Mouse (Mus musculus) heart, embryonic 14.5 days (tissue): ENCODE data around the gene Cradd. TPM values are rescaled to one million over a fixed set of nuclear protein-coding genes. Genes with fewer than 3 reads are reported as not detected.

Experiments used
- ATAC-seq: fragments of 200-750 bp; cut with Nextera tagmentation; 2 replicates; pipeline ENCODE4 v1.8.0; 2017; ENCODE audit warnings: low read depth, moderate TSS enrichment; ENCODE audit not compliant: insufficient number of reproducible peaks, insufficient read depth, low FRiP score
- H3K27ac ChIP-seq, 2 experiments: fragments of 200-500 bp in 1 of 2; fragments of 300-500 bp in 1 of 2; sonication (generic) in 1 of 2; replicated peaks in 1 of 2; 2 replicates each; pipeline ENCODE4 v1.5.1; 2012 to 2014; ENCODE audit warnings: low read depth in 2 of 2, low read length in 2 of 2, control low read depth in 1 of 2, mild to moderate bottlenecking in 1 of 2, mixed read lengths in 1 of 2; ENCODE audit not compliant: control insufficient read depth in 1 of 2, insufficient read depth in 1 of 2
- H3K27me3 ChIP-seq: fragments of 300-500 bp; sonication (generic); 2 replicates; pipeline ENCODE4 v1.6.1; 2014; ENCODE audit warnings: mild to moderate bottlenecking, low read length, control low read depth; ENCODE audit not compliant: control insufficient read depth, insufficient read depth
- H3K36me3 ChIP-seq: fragments of 300-500 bp; sonication (generic); 2 replicates; pipeline ENCODE4 v1.6.1; 2014; ENCODE audit warnings: mild to moderate bottlenecking, control low read depth, low read length, mixed read lengths; ENCODE audit not compliant: control insufficient read depth, insufficient read depth
- H3K4me1 ChIP-seq, 2 experiments: fragments of 200-500 bp in 1 of 2; fragments of 300-500 bp in 1 of 2; sonication (generic) in 1 of 2; 2 replicates each; pipeline ENCODE4 v1.6.1; 2012 to 2014; ENCODE audit warnings: low read length in 2 of 2, control low read depth in 1 of 2, mixed read lengths in 1 of 2; ENCODE audit not compliant: control insufficient read depth in 2 of 2, insufficient read depth in 2 of 2
- H3K4me2 ChIP-seq: fragments of 300-500 bp; sonication (generic); 2 replicates; pipeline ENCODE4 v1.6.1; 2014; ENCODE audit warnings: mild to moderate bottlenecking, low read length
- H3K4me3 ChIP-seq, 2 experiments: fragments of 200-500 bp in 1 of 2; fragments of 300-500 bp in 1 of 2; sonication (generic) in 1 of 2; 2 replicates each; pipeline ENCODE4 v1.5.1; 2012 to 2014; ENCODE audit warnings: low read length in 2 of 2, mild to moderate bottlenecking in 2 of 2, control low read depth in 1 of 2, low read depth in 1 of 2, moderate library complexity in 1 of 2; ENCODE audit not compliant: control insufficient read depth in 1 of 2, insufficient read depth in 1 of 2
- H3K9ac ChIP-seq: fragments of 300-500 bp; sonication (generic); 2 replicates; pipeline ENCODE4 v1.6.1; 2014; ENCODE audit warnings: mild to moderate bottlenecking, low read length
- H3K9me3 ChIP-seq: fragments of 300-500 bp; sonication (generic); 2 replicates; pipeline ENCODE4 v1.6.1; 2016; ENCODE audit warnings: low read length, control low read depth; ENCODE audit not compliant: control insufficient read depth
- WGBS: fragments of 180-500 bp; shearing (Covaris S2); extraction: QIAGEN DNeasy Blood & Tissue Kit; methylation state at CpG from one replicate; pipeline ENCODE4 v1.1.7; 2014; 5-methylcytosine and 5-hydroxymethylcytosine counted together
- polyA plus RNA-seq: library from polyadenylated mRNA; unstranded; fragments of >200 nt; fragmentation: Nextera tagmentation; extraction: Ambion mirVana; gene quantifications from 2 replicates; pipeline ENCODE4 v1.2.1, GENCODE M21; 2014

The Cradd gene
- polyA plus RNA-seq, 1 experiment from 2014 or later = 12.3 TPM

- Histone ChIP-seq H3K9me3 (no peaks in the 10 kb centered on the region), H3K27ac (no peak overlapping the region), H3K9ac (no peak overlapping the region), H3K4me3 (no peak overlapping the region), H3K4me1 (peaks cover 10 to 16% of the 10 kb centered on the region in 2 experiments), H3K27me3 (no peaks in the 10 kb centered on the region), H3K36me3 (no peaks in the 10 kb centered on the region), H3K4me2 (no peak overlapping the region)
- WGBS = 74% methylated on average over 16 of the region's 16 CpGs
- no peak for ATAC-seq
Measured at GRCm38 (mm10) chr10:95223211-95223610, 100.7 kb downstream of the Cradd start.

DNA sequence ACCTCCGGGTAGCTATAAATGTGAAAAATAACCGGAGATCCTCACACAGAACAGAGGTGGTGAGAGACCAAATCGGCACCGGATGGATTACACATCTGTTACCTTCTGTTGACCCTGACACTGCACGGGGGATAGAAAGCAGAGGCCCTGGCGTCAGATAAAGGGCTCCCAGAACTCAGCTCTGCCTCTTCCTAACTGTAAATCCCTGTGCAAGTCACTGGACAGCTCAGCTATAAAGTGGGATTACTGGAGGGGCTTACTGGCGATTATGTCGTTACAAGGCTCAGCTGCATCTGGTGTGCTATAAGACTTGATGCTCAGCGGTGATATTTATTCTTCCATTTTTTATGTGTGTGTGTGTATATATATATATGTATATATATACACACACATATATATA is 102.0 kb downstream of the Cradd start:
- ATAC-seq = no peak
- Histone ChIP-seq H3K9me3 (no peaks in the 10 kb centered on the region), H3K27ac (no peak overlapping the region), H3K9ac (no peak overlapping the region), H3K36me3 (no peaks in the 10 kb centered on the region), H3K27me3 (no peaks in the 10 kb centered on the region), H3K4me1 (peaks cover 12 to 16% of the 10 kb centered on the region in 2 experiments), H3K4me3 (no peak overlapping the region), H3K4me2 (no peak overlapping the region)
- WGBS = 21% methylated on average over 9 of the region's 9 CpGs

DNA sequence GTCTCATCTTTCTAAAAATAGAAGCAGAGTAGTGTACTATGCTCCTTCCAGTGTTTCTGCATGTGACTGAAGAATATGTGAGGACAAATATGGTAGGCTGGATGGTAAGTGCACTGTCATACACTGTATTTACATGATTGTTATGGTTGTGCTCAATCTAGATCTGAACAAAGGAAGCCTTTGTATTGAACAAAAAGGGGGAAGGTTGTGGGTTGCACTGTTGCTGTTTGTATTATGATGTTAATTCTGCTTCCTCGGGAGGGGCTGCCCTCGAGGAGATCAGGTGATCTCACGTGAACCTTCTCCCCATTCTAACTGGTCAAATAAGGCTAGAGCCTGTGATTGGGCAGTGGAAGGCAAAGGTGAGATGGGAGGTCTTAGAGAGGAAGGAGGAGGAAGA is 103.4 kb downstream of the Cradd start:
- Histone ChIP-seq H3K9me3 (no peaks in the 10 kb centered on the region), H3K4me3 (no peak overlapping the region), H3K4me1 (peaks cover 12 to 16% of the 10 kb centered on the region in 2 experiments), H3K4me2 (no peak overlapping the region), H3K36me3 (no peaks in the 10 kb centered on the region), H3K27me3 (no peaks in the 10 kb centered on the region), H3K27ac (no peak overlapping the region), H3K9ac (no peak overlapping the region)
- ATAC-seq = no peak
- WGBS = 88% methylated on average over 3 of the region's 3 CpGs

DNA sequence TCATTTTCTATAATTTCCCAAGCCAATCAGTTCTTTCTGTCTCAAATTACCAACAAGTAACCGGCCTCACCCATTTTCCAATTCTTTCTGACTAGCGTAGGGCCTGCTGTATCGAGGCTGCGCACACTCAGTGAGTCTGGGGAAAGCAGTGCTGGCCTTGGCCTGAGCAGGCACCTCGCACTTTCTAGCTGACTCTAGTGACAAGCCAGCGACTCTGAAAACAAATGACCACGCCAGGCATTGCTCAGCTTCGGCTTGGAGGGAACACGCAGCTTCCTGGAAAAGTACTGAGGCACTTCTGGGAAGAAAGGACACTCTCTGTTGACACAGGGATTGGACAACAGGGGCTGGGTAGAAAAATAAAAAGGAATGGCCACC is 105.3 kb downstream of the Cradd start:
- no peak overlapping the region for H3K4me3 ChIP-seq
- ATAC-seq = no peak

DNA sequence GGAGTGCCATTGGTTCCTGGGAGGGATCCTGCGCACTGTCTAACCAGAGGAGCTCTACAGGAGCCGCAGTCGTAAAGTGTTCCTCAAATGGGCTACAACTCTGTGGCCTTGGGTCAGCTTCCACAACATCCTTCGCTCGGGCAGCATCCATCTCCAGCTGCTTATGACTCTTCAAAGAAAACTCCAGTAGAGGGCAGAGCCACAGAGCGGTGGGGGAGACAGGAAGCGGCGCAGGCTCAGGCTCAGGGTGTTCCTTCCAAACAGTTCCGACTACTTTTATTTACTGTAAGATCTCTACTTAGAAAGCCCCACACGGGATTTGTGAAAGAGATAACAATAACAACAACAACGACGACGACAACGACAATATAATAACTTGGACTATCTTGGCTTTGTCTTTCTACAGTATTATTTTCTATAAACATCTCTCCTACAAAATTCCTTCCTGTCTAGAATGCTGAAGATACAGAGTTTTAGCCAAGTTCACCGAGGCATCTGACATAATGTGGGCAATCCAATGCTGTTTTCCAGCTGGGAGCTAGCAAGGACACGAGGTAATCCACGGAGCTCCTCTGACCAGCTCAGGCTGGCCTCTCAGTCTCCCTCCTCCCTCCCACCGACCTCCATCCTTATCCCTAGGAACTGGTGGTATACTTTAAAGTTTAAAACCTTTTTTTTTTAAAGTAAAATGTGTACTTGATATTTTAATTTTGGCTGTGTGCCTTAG is 105.8 kb downstream of the Cradd start:
- Histone ChIP-seq H3K4me3 (no peak overlapping the region), H3K4me1 (peaks cover 16 to 22% of the 10 kb centered on the region in 2 experiments), H3K9me3 (no peaks in the 10 kb centered on the region), H3K36me3 (no peaks in the 10 kb centered on the region), H3K9ac (no peak overlapping the region), H3K27me3 (0 out of 2 replicates have a peak, but pooled peaks cover 3% of the 10 kb centered on the region), H3K27ac (no peak overlapping the region), H3K4me2 (no peak overlapping the region)
- ATAC-seq = no peak
- WGBS = 52% methylated on average over 18 of the region's 18 CpGs

More for the DNA sequence above, 105.3 kb downstream of the Cradd start:
- 80% methylated on average over 9 of the region's 9 CpGs for WGBS
- H3K27ac ChIP-seq = peak overlapping the region; percentile 3 to 15; a peak in 2 of 4 replicates
- H3K9ac ChIP-seq = no peak overlapping the region
- H3K4me2 ChIP-seq = no peak overlapping the region
- no peaks in the 10 kb centered on the region for H3K36me3 ChIP-seq
- peaks cover 15 to 20% of the 10 kb centered on the region in 2 experiments for H3K4me1 ChIP-seq
- no peaks in the 10 kb centered on the region for H3K9me3 ChIP-seq
- 0 out of 2 replicates have a peak, but pooled peaks cover 3% of the 10 kb centered on the region for H3K27me3 ChIP-seq

- 86% methylated on average over 15 of the region's 15 CpGs for WGBS
Measured at GRCm38 (mm10) chr10:95215324-95215723, 108.6 kb downstream of the Cradd start.

GRCm38 (mm10) chr10:95213820-95214219 is 110.1 kb downstream of the Cradd start:
- no peak for ATAC-seq
- no peaks in the 10 kb centered on the region for H3K36me3 ChIP-seq
- H3K4me3 ChIP-seq = no peak overlapping the region
- 0 out of 2 replicates have a peak, but pooled peaks cover 3% of the 10 kb centered on the region for H3K27me3 ChIP-seq
- no peaks in the 10 kb centered on the region for H3K9me3 ChIP-seq
- 63% methylated on average over 9 of the region's 9 CpGs for WGBS
- no peak overlapping the region for H3K9ac ChIP-seq
- H3K4me1 ChIP-seq = peaks cover 16 to 20% of the 10 kb centered on the region in 2 experiments
- no peak overlapping the region for H3K27ac ChIP-seq
- H3K4me2 ChIP-seq = no peak overlapping the region

More at GRCm38 (mm10) chr10:95215324-95215723, 108.6 kb downstream of the Cradd start:
- H3K9me3 ChIP-seq = no peaks in the 10 kb centered on the region
- no peak for ATAC-seq
- no peak overlapping the region for H3K9ac ChIP-seq
- H3K36me3 ChIP-seq = no peaks in the 10 kb centered on the region
- H3K27ac ChIP-seq = no peak overlapping the region
- no peak overlapping the region for H3K4me2 ChIP-seq
- peaks cover 16 to 22% of the 10 kb centered on the region in 2 experiments for H3K4me1 ChIP-seq
- no peak overlapping the region for H3K4me3 ChIP-seq
- 0 out of 2 replicates have a peak, but pooled peaks cover 3% of the 10 kb centered on the region for H3K27me3 ChIP-seq
